Mouse (Mus musculus): ENCODE data around the gene Spsb2.
A peak's percentile ranks its signal among the peaks of the same experiment; 100 is the strongest.

The Spsb2 gene

DNA sequence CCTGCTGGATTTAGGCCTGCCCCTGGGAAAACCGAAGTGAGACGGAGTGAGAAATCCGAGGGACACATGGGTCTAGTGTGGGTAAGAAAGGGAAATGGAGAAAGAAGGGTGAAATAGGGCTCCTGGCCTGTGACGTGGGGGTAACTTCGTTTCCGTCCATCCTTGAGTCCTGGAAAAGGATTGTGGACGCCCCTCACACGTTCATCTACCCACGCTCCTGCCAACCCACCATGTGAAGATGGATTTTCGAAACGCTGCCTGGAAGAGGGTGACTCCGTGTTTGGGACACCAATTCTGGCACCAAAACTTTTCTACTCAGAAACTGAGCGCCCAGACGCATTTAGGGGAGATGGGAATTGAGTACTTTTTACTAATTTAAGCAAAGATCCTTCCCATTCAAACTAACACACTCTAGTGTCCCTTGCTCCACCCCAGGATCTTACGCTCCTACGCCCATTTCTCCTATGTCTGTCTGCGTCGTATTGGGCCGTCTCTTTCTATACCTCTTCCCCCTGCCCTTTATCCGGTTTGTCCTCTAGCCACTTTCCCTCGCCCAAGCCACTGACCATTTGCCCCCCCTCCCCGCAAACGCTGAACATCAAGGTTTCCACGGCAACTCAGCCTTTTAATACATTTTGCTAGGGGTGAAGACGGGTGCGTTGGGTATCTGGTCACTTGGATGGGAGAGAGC, 49.5 kb downstream of the Spsb2 start:
- no peak for DNase-seq (ENCODE audit: low spot score)

DNA sequence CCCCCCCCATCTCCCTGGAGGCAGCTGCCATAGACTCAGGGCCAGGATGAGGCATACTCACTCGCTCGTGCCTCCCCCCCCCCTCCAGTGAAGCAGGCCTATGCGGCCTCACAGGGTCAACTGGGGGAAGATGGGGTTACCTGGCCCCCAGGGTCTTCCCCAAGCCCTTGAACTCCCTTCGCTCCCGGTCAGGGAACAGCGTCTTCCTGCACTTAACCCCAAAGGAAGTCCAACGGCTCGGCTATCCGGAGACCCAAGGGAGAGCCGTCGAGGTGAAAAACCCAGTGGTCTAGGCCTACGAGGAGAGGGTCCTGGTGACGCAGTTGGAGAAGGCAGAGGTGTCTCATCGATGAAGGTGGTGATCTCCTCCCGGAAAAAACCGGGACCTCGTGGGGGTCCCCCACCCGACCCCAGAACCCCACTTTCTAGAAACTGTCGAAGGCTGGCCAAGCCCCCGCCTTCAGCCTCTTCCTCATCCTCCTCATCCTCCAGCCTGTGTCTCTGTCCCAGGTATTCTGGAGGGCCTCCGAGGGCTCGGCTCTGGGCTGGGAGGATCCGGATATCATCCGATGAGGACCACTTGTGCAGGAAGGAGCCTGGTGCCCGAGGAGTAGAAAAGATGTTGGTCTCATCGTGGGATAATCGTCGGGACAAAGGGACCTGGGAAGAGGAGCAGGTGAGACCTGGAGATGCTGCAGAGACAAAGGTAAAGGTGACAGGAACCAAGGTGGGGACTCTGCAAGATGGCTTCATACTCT, 50.3 kb downstream of the Spsb2 start:
- no peak for DNase-seq (ENCODE audit: low spot score)

DNA sequence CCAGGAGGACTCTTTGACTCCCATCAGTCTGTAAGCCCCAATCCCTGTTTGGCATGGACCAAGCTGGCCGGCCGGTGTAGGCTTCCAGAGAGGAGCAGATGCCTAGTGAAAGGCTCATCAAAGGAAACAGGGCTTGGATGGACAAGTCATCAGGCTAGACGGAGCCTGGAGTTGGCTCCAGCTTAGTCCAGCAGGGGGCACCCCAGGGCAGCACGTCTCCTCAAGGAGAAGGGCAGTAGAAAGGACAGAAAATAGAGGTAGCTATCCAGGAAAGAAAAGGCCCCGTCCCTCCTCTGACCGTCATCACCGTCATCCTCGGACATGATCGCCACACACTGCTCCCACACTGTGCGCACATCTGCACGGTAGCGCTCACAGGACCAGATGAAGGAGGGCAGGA, 51.3 kb downstream of the Spsb2 start:
- DNase-seq (ENCODE audit: low spot score), result peak; percentile 61
